Comparison of ENCODE assay signal across 15 mouse cellular contexts in genomic region chr7:80501006-80501405, GRCm38 (mm10). TPM values are rescaled to one million over a fixed set of nuclear protein-coding genes. Genes with fewer than 3 reads are reported as not detected.
A peak's percentile ranks its signal among the peaks of the same experiment; 100 is the strongest.
DNase-seq lines count a peak whose midpoint lies in the region; ATAC-seq and TF ChIP-seq lines count a peak whose summit lies in the region.
"Had no signal": no experiment of that assay in that cellular context is flagged by ENCODE, and none has a peak within 500 bp of the region (broad histone marks: within the 10 kb centered on the region; RNA-seq: fewer than 3 reads in every experiment).

No protein-coding gene starts in this region.

- 19% methylated on average over 7 of the region's 7 CpGs for WGBS in macrophage (ENCODE audit: missing documents)
- WGBS in hindbrain, embryonic 13.5 days: 87% methylated on average over 7 of the region's 7 CpGs

- no peaks in the 10 kb centered on the region for H3K9me3 ChIP-seq in CH12.LX (replicated peaks; ENCODE audit: low read length)
- H3K9me3 ChIP-seq in hindbrain, embryonic 13.5 days: no peaks in the 10 kb centered on the region
- H3K9me3 ChIP-seq: forebrain, embryonic 15.5 days had no signal

- dilution Hi-C loops in CH12.LX (cut with MboI; ENCODE audit: extremely low pct_ligation_motif_present, extremely low pct_unique_long_range_greater_than_20kb, low sequenced_read_pairs): no loop called here

- H3K27me3 ChIP-seq in CH12.LX (replicated peaks): no peaks in the 10 kb centered on the region
- no peaks in the 10 kb centered on the region for H3K27me3 ChIP-seq in hindbrain, embryonic 13.5 days
- H3K27me3 ChIP-seq: forebrain, embryonic 15.5 days; Patski had no signal

- H3K4me3 ChIP-seq in CH12.LX (replicated peaks in 1 of 3; ENCODE audit: low read depth in 2 of 3, low read length in 2 of 3, poor library complexity in 1 of 3) (no peak overlapping the region), macrophage (ENCODE audit: inconsistent target) (no peak overlapping the region)
- no peak overlapping the region for H3K4me3 ChIP-seq in hindbrain, embryonic 13.5 days
- H3K4me3 ChIP-seq: forebrain, embryonic 15.5 days had no signal

- no peak for TF ChIP-seq CTCF in CH12.LX (conservative IDR thresholded peaks at IDR 0.05 in 1 of 2, IDR thresholded peaks at IDR 0.05 in 1 of 2; ENCODE audit: low read depth in 2 of 2, low read length in 2 of 2)

- no peak for TF ChIP-seq POLR2A in CH12.LX (IDR thresholded peaks at IDR 0.05; ENCODE audit: low read depth, low read length)

- DNase-seq in layer of hippocampus, adult 9-11 months: peak; percentile 29
- no peak for DNase-seq in layer of hippocampus, adult 9-10 months (ENCODE audit: low spot score)
- DNase-seq in 416B (ENCODE audit: low read depth) (peak; percentile 74), CH12.LX (ENCODE audit: extremely low read depth) (peak; percentile 82)
- no peak for DNase-seq in kidney, postnatal 4 days
- DNase-seq: cerebellum, adult 8-10 months; embryo, embryonic 11 days; kidney, adult 18-20 months; right cerebral cortex, postnatal 4 days had no signal

- peaks cover 45 to 75% of the 10 kb centered on the region in 2 experiments for H3K36me3 ChIP-seq in CH12.LX (replicated peaks in 1 of 2; ENCODE audit: control insufficient read depth in 1 of 2, insufficient read depth in 1 of 2, low read length in 1 of 2)
- H3K36me3 ChIP-seq in macrophage (ENCODE audit: inconsistent target): no peaks in the 10 kb centered on the region
- H3K36me3 ChIP-seq in hindbrain, embryonic 13.5 days: peaks cover 33% of the 10 kb centered on the region

- no peak overlapping the region for H3K4me2 ChIP-seq in CH12.LX (ENCODE audit: insufficient read depth, low read depth, poor library complexity, severe bottlenecking)
- no peak overlapping the region for H3K4me2 ChIP-seq in hindbrain, embryonic 13.5 days
- H3K4me2 ChIP-seq: forebrain, embryonic 15.5 days; hindbrain, embryonic 14.5 days; midbrain, embryonic 11.5 days had no signal

- no peak for TF ChIP-seq RAD21 in CH12.LX (IDR thresholded peaks at IDR 0.05; ENCODE audit: low read depth, low read length)

- peak; percentile 60 for TF ChIP-seq EP300 in CH12.LX (IDR thresholded peaks at IDR 0.05; ENCODE audit: low read length)

- H3K4me1 ChIP-seq in CH12.LX (ENCODE audit: control insufficient read depth in 1 of 2, insufficient read depth in 2 of 2): peaks cover 7 to 42% of the 10 kb centered on the region in 2 experiments; a peak in 3 of 4 replicates
- no peaks in the 10 kb centered on the region for H3K4me1 ChIP-seq in hindbrain, embryonic 13.5 days (replicated peaks)
- H3K4me1 ChIP-seq: forebrain, embryonic 15.5 days had no signal

- H3K9ac ChIP-seq in CH12.LX (ENCODE audit: insufficient read depth, low read depth): no peak overlapping the region
- no peak overlapping the region for H3K9ac ChIP-seq in hindbrain, embryonic 13.5 days
- H3K9ac ChIP-seq: forebrain, embryonic 15.5 days; hindbrain, embryonic 14.5 days had no signal

- ATAC-seq in hindbrain, embryonic 13.5 days (ENCODE audit: low FRiP score): no peak
- ATAC-seq: forebrain, embryonic 15.5 days; Patski had no signal

- in situ Hi-C loops in CH12.LX (cut with MboI; ENCODE audit: low pct_ligation_motif_present, low pct_unique_long_range_greater_than_20kb, low sequenced_read_pairs): no loop called here

- H3K27ac ChIP-seq in CH12.LX (ENCODE audit: insufficient read depth, low read depth) (peak overlapping the region; percentile 72), macrophage (peak overlapping the region; percentile 60)
- H3K27ac ChIP-seq in hindbrain, embryonic 13.5 days: no peak overlapping the region
- H3K27ac ChIP-seq: forebrain, embryonic 15.5 days; hindbrain, embryonic 14.5 days had no signal

- H3K79me2 ChIP-seq in CH12.LX (replicated peaks; ENCODE audit: control insufficient read depth, extremely low read depth, insufficient read depth, poor library complexity, severe bottlenecking) (no peaks in the 10 kb centered on the region), macrophage (ENCODE audit: inconsistent target) (no peaks in the 10 kb centered on the region)

TF ChIP-seq in CH12.LX, 34 proteins besides CTCF, POLR2A, EP300 and RAD21:
- TF ChIP-seq CHD2 (IDR thresholded peaks at IDR 0.05; ENCODE audit: low read length) (no peak), ETS1 (conservative IDR thresholded peaks at IDR 0.05; ENCODE audit: low read depth, low read length) (peak; percentile 82), MYC (IDR thresholded peaks at IDR 0.05; ENCODE audit: low read depth, low read length) (no peak), RCOR1 (conservative IDR thresholded peaks at IDR 0.05; ENCODE audit: low read depth, low read length) (no peak), ZC3H11A (IDR thresholded peaks at IDR 0.05; ENCODE audit: low read depth, low read length) (no peak), JUN (IDR thresholded peaks at IDR 0.05; ENCODE audit: insufficient read depth, low read depth, low read length) (no peak), SIN3A (IDR thresholded peaks at IDR 0.05; ENCODE audit: low read length) (no peak), SMC3 (IDR thresholded peaks at IDR 0.05; ENCODE audit: low read depth, low read length) (no peak), ELF1 (IDR thresholded peaks at IDR 0.05; ENCODE audit: low read depth, low read length) (no peak), IRF4 (IDR thresholded peaks at IDR 0.05; ENCODE audit: low read depth, low read length) (no peak), MEF2A (IDR thresholded peaks at IDR 0.05; ENCODE audit: borderline replicate concordance, low read depth, low read length) (peak; percentile 88), NRF1 (IDR thresholded peaks at IDR 0.05; ENCODE audit: low read depth, low read length) (no peak), POLR2AphosphoS2 (IDR thresholded peaks at IDR 0.05; ENCODE audit: low read depth, low read length) (no peak), E2F4 (IDR thresholded peaks at IDR 0.05; ENCODE audit: insufficient replicate concordance, low read depth, low read length) (no peak), ZNF384 (IDR thresholded peaks at IDR 0.05; ENCODE audit: low read depth, low read length) (no peak), ZMIZ1 (IDR thresholded peaks at IDR 0.05; ENCODE audit: low read depth, low read length) (no peak), BHLHE40 (IDR thresholded peaks at IDR 0.05; ENCODE audit: low read depth, low read length) (peak; percentile 85), GABPA (IDR thresholded peaks at IDR 0.05; ENCODE audit: insufficient replicate concordance, low read depth, low read length) (no peak)

RNA-seq across cellular contexts. Expression of gene Blm, which starts 33.9 kb away (rescaled TPM):
- total RNA-seq in CH12.LX (2012; rRNA removed) (24.1 and 25.6 TPM in 2 replicates), CH12.LX (2014; rRNA removed) (36.4 and 41.4 TPM in 2 replicates)
- polyA plus RNA-seq in CH12.LX (2012; ENCODE audit: insufficient read length, low read depth) (56.2 TPM in 2 replicates), macrophage (2018) (2.5 to 9.1 TPM (median 7.2 TPM) in 3 replicates)
- total RNA-seq in macrophage (2018; cell fraction: chromatin; rRNA removed): 10 to 100 TPM in 24 of 26 experiments, 1 to 10 TPM in 2; 6.5 to 42.8 (median 27.5) TPM
- total RNA-seq in macrophage (2018; cell fraction: cytosol; rRNA removed): 1 to 10 TPM; 2.1 to 5.1 (median 3.8) TPM
- total RNA-seq in macrophage (2018; cell fraction: nucleus; rRNA removed): 10 to 100 TPM in 22 of 26 experiments, 1 to 10 TPM in 4; 7.3 to 52.8 (median 15.7) TPM
- polyA plus RNA-seq in hindbrain, embryonic 13.5 days (2015; fragmentation: Nextera tagmentation; extraction: Ambion mirVana): 11.3 and 13.5 TPM in 2 replicates

Comparison
In these comparisons a context has a peak if more than half of its experiments do, and no peak if none do; other contexts are left out.
1. DNase-seq: peak in layer of hippocampus, adult 9-11 months (single experiment), 416B (single experiment) and CH12.LX (single experiment); none in layer of hippocampus, adult 9-10 months (single experiment) and kidney, postnatal 4 days (0 of 2).